Mouse (Mus musculus) frontal cortex, adult (tissue): ENCODE results near the gene Stk38.
A peak's percentile ranks its signal among the peaks of the same experiment; 100 is the strongest.
"Not testable (repeated sequence)": the region's sequence is repeated elsewhere in the genome, so short reads cannot be mapped to it uniquely, and the experiment has no call there.

Experiments
- ATAC-seq: cut with Nextera tagmentation; 2 replicates; pipeline ENCODE4 v1.9.2; 2017; ENCODE audit warnings: mild to moderate bottlenecking, moderate library complexity, mixed read lengths; ENCODE audit not compliant: low TSS enrichment

Gene Stk38

GRCm38 (mm10) chr17:29007641-29008325, at the start of gene Stk38:
TSS of gene Stk38 (minus strand) at chr17:29007995.
- ATAC-seq, result peak; percentile 94

- ATAC-seq, result peak; percentile 71; the same call in 1 of the 2 replicates
Observed at GRCm38 (mm10) chr17:29057361-29057890, 49.6 kb upstream of the Stk38 start.

- 0 out of 2 replicates have a peak, but pooled peaks have one; percentile 14 for ATAC-seq
Observed at GRCm38 (mm10) chr17:29056699-29057151, 48.9 kb upstream of the Stk38 start.

- ATAC-seq, result no peak
Observed at GRCm38 (mm10) chr17:29056207-29056606, 48.4 kb upstream of the Stk38 start.

GRCm38 (mm10) chr17:29055586-29055985, 47.8 kb upstream of the Stk38 start:
- ATAC-seq, result no peak

- ATAC-seq, result no peak
Observed at GRCm38 (mm10) chr17:29054429-29054828, 46.6 kb upstream of the Stk38 start.

GRCm38 (mm10) chr17:29053841-29054240, 46.0 kb upstream of the Stk38 start:
- no peak for ATAC-seq

- no peak for ATAC-seq
Observed at GRCm38 (mm10) chr17:29053067-29053466, 45.3 kb upstream of the Stk38 start.

- ATAC-seq, result no peak
Observed at GRCm38 (mm10) chr17:29050791-29051190, 43.0 kb upstream of the Stk38 start.

GRCm38 (mm10) chr17:29049923-29050322, 42.1 kb upstream of the Stk38 start:
- no peak for ATAC-seq

GRCm38 (mm10) chr17:29049508-29049889, 41.7 kb upstream of the Stk38 start:
- ATAC-seq, result no peak

GRCm38 (mm10) chr17:29048748-29049507, 41.1 kb upstream of the Stk38 start:
- peak; percentile 43 for ATAC-seq

- ATAC-seq, result no peak
Observed at GRCm38 (mm10) chr17:29047697-29048514, 40.1 kb upstream of the Stk38 start.

GRCm38 (mm10) chr17:29046863-29047262, 39.1 kb upstream of the Stk38 start:
- ATAC-seq, result no peak

- ATAC-seq, result no peak
Observed at GRCm38 (mm10) chr17:29045741-29046530, 38.1 kb upstream of the Stk38 start.

GRCm38 (mm10) chr17:29044925-29045319, 37.1 kb upstream of the Stk38 start:
- 0 out of 2 replicates have a peak, but pooled peaks have one; percentile 25 for ATAC-seq

GRCm38 (mm10) chr17:29044146-29044924, 36.5 kb upstream of the Stk38 start:
- ATAC-seq, result no peak

- no peak for ATAC-seq
Observed at GRCm38 (mm10) chr17:29043583-29043982, 35.8 kb upstream of the Stk38 start.

- ATAC-seq, result no peak
Observed at GRCm38 (mm10) chr17:29042569-29042968, 34.8 kb upstream of the Stk38 start.

- not testable (repeated sequence) for ATAC-seq
Observed at GRCm38 (mm10) chr17:29041632-29042031, 33.8 kb upstream of the Stk38 start.
